Mouse (Mus musculus) adrenal gland, postnatal 14 days (tissue): Measurements from ENCODE around the gene Gm5089. TPM values are rescaled to one million over a fixed set of nuclear protein-coding genes. Genes with fewer than 3 reads are reported as not detected.

Experiments used
- DNase-seq: peaks from one replicate; pipeline ENCODE4 v3.0.0; 2021; ENCODE audit warnings: mixed read lengths
- long read RNA-seq, 2 experiments: library from polyadenylated mRNA; stranded (forward); transcript quantifications; one replicate each; pipeline ENCODE4 v2.0.0; 2021
- total RNA-seq: library from RNA; stranded (reverse); gene quantifications from 2 replicates; pipeline ENCODE4 v1.2.3, GENCODE M21; 2021

Gm5089 gene
- total RNA-seq, result not detected in 2 replicates
- long read RNA-seq, experiment 1, result 0 reads
- long read RNA-seq, experiment 2, result 0 reads

- DNase-seq, result peak; percentile 45
Measured at GRCm38 (mm10) chr14:122450496-122451382, at the start of gene Gm5089. Gene Gm5089 (minus strand): TSS chr14:122451115.

- DNase-seq, result no peak
Measured at GRCm38 (mm10) chr14:122492015-122492414, 41.1 kb upstream of the Gm5089 start.

GRCm38 (mm10) chr14:122491521-122491920, 40.6 kb upstream of the Gm5089 start:
- no peak for DNase-seq

- no peak for DNase-seq
Measured at GRCm38 (mm10) chr14:122490441-122491328, 39.8 kb upstream of the Gm5089 start, which contains the start of gene Gm10837. Gene Gm10837 (plus strand): TSS chr14:122490586.

GRCm38 (mm10) chr14:122489686-122490414, 38.9 kb upstream of the Gm5089 start:
- DNase-seq, result no peak

- no peak for DNase-seq
Measured at GRCm38 (mm10) chr14:122489041-122489440, 38.1 kb upstream of the Gm5089 start.

- no peak for DNase-seq
Measured at GRCm38 (mm10) chr14:122487366-122487765, 36.5 kb upstream of the Gm5089 start.

- DNase-seq, result no peak
Measured at GRCm38 (mm10) chr14:122486611-122487010, 35.7 kb upstream of the Gm5089 start.

- DNase-seq, result no peak
Measured at GRCm38 (mm10) chr14:122485635-122486181, 34.8 kb upstream of the Gm5089 start.

GRCm38 (mm10) chr14:122484844-122485551, 34.1 kb upstream of the Gm5089 start:
- DNase-seq, result no peak

GRCm38 (mm10) chr14:122484458-122484843, 33.5 kb upstream of the Gm5089 start:
- no peak for DNase-seq

GRCm38 (mm10) chr14:122483556-122484421, 32.9 kb upstream of the Gm5089 start:
- DNase-seq, result no peak

- DNase-seq, result no peak
Measured at GRCm38 (mm10) chr14:122483024-122483385, 32.1 kb upstream of the Gm5089 start.

GRCm38 (mm10) chr14:122482081-122483023, 31.4 kb upstream of the Gm5089 start:
- DNase-seq, result no peak

GRCm38 (mm10) chr14:122481181-122481580, 30.3 kb upstream of the Gm5089 start:
- DNase-seq, result no peak

- no peak for DNase-seq
Measured at GRCm38 (mm10) chr14:122480355-122480754, 29.4 kb upstream of the Gm5089 start.

GRCm38 (mm10) chr14:122479461-122480109, 28.7 kb upstream of the Gm5089 start:
- DNase-seq, result no peak

- DNase-seq, result no peak
Measured at GRCm38 (mm10) chr14:122478574-122479011, 27.7 kb upstream of the Gm5089 start.
